In genomic region chr2:27718191-27718590, GRCm38 (mm10) we compare ENCODE assay signal across 8 mouse cellular contexts. TPM values are rescaled to one million over a fixed set of nuclear protein-coding genes. Genes with fewer than 3 reads are reported as not detected.
DNase-seq lines count a peak whose midpoint lies in the region; ATAC-seq lines count a peak whose summit lies in the region.

No protein-coding gene starts in this region.

- H3K27ac ChIP-seq in heart, embryonic 11.5 days (ENCODE audit: low read depth, low read length): no peak overlapping the region
- H3K27ac ChIP-seq in stomach, embryonic 14.5 days (ENCODE audit: low read length): peak overlapping the region; percentile 33; the same call in 1 of the 2 replicates

- no peak overlapping the region for H3K4me2 ChIP-seq in heart, embryonic 11.5 days
- H3K4me2 ChIP-seq in stomach, embryonic 14.5 days (replicated peaks; ENCODE audit: low read depth, low read length): no peak overlapping the region

- 0 out of 2 replicates have a peak, but pooled peaks have one; percentile 52 for ATAC-seq in heart, embryonic 11.5 days (replicated peaks; ENCODE audit: insufficient number of reproducible peaks, low FRiP score, low TSS enrichment)
- ATAC-seq in stomach, embryonic 14.5 days (ENCODE audit: insufficient number of reproducible peaks, insufficient read depth, low FRiP score, low read depth): peak; percentile 66; the same call in 1 of the 2 replicates

- H3K4me3 ChIP-seq in heart, embryonic 11.5 days (ENCODE audit: low read depth, low read length): no peak overlapping the region
- no peak overlapping the region for H3K4me3 ChIP-seq in stomach, embryonic 14.5 days (ENCODE audit: low read depth, low read length)

- peaks cover 62% of the 10 kb centered on the region for H3K4me1 ChIP-seq in heart, embryonic 11.5 days (ENCODE audit: control insufficient read depth, insufficient read depth, low read length)
- H3K4me1 ChIP-seq in stomach, embryonic 14.5 days (ENCODE audit: control insufficient read depth, insufficient read depth, low read length): peaks cover 52% of the 10 kb centered on the region

- H3K9me3 ChIP-seq in heart, embryonic 11.5 days (replicated peaks; ENCODE audit: control insufficient read depth, low read length): no peaks in the 10 kb centered on the region
- H3K9me3 ChIP-seq in stomach, embryonic 14.5 days (ENCODE audit: control insufficient read depth, low read depth, low read length): no peaks in the 10 kb centered on the region

- H3K27me3 ChIP-seq in heart, embryonic 11.5 days (ENCODE audit: control insufficient read depth, insufficient read depth, low read length): no peaks in the 10 kb centered on the region
- H3K27me3 ChIP-seq in stomach, embryonic 14.5 days (ENCODE audit: control insufficient read depth, insufficient read depth, low read length): no peaks in the 10 kb centered on the region

- H3K9ac ChIP-seq in heart, embryonic 11.5 days (ENCODE audit: low read depth, low read length): no peak overlapping the region
- no peak overlapping the region for H3K9ac ChIP-seq in stomach, embryonic 14.5 days (replicated peaks; ENCODE audit: low read depth, low read length)

- H3K36me3 ChIP-seq in heart, embryonic 11.5 days (ENCODE audit: control insufficient read depth, insufficient read depth, low read length): no peaks in the 10 kb centered on the region
- H3K36me3 ChIP-seq in stomach, embryonic 14.5 days (ENCODE audit: control insufficient read depth, insufficient read depth, low read length): no peaks in the 10 kb centered on the region

- DNase-seq in 3T3-L1 (ENCODE audit: low read depth, low spot score): peak; percentile 83
- DNase-seq in adrenal gland, postnatal 25 days: peak; percentile 88
- peak; percentile 94 to 96 for DNase-seq in kidney, postnatal 36 days
- DNase-seq in embryo, embryonic 9.5 days (ENCODE audit: extremely low spot score): no peak
- no peak for DNase-seq in frontal cortex, adult 2 months (ENCODE audit: extremely low spot score in 1 of 2, low spot score in 1 of 2)
- no peak for DNase-seq in thymus, postnatal 0 days (ENCODE audit: low spot score)

RNA-seq across cellular contexts. Expression of gene Rxra, which starts 42.0 kb away (rescaled TPM):
- 47.8 and 51.5 TPM in 2 replicates for total RNA-seq in adrenal gland, postnatal 25 days (2021)
- 4.2 and 5.2 TPM in 2 replicates for polyA plus RNA-seq in heart, embryonic 11.5 days (2014; fragmentation: Nextera tagmentation; extraction: Ambion mirVana)
- 9.0 and 10.3 TPM in 2 replicates for polyA plus RNA-seq in stomach, embryonic 14.5 days (2014; fragmentation: Nextera tagmentation; extraction: Ambion mirVana)
- 12.3 and 16.0 TPM in 2 replicates for polyA plus RNA-seq in frontal cortex, adult 2 months (2012; rRNA removed)
- 5.1 and 5.5 TPM in 2 replicates for polyA plus RNA-seq in thymus, postnatal 0 days (2015; fragmentation: Nextera tagmentation; extraction: Ambion mirVana)

Comparison
In these comparisons a context has a peak if more than half of its experiments do, and no peak if none do; other contexts are left out.
1. DNase-seq: peak in 3T3-L1 (single experiment), adrenal gland, postnatal 25 days (single experiment) and kidney, postnatal 36 days (2 of 2); none in embryo, embryonic 9.5 days (single experiment), frontal cortex, adult 2 months (0 of 2) and thymus, postnatal 0 days (single experiment).